Mouse (Mus musculus): Measurements from ENCODE around the gene Irf7. TPM values are rescaled to one million over a fixed set of nuclear protein-coding genes. Genes with fewer than 3 reads are reported as not detected.
A peak's percentile ranks its signal among the peaks of the same experiment; 100 is the strongest.

Gene Irf7
- total RNA-seq, 1 experiment, result 0.67 TPM

DNA sequence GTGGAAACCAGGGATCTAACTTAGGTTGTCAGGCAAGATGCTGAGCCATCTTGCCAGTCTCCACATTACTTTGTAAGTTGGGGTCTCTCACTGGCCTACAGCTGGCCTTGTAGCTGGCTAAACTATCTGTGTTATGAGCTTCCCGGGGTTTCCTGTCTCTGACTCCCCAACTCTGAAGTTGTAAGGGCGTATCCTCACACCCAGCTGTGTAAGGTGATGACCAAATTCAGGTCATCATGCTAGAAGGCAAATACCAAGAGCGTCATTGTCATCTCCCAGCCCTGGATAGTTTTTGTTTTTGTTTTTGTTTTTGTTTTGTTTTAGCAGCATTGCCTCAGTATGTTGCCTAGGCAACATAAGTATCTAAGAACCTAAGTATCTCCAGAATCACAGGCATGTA is 4.3 kb upstream of the Irf7 start:
- TF ChIP-seq CHD2 (IDR thresholded peaks at IDR 0.05; ENCODE audit: low read depth, low read length) (no peak), ZNF384 (IDR thresholded peaks at IDR 0.05; ENCODE audit: low read depth, low read length) (no peak), MAFK (IDR thresholded peaks at IDR 0.05; ENCODE audit: insufficient read depth, low read depth, low read length) (no peak), ZC3H11A (IDR thresholded peaks at IDR 0.05; ENCODE audit: borderline replicate concordance, low read depth, low read length) (no peak), HCFC1 (IDR thresholded peaks at IDR 0.05; ENCODE audit: borderline replicate concordance, insufficient read depth, low read length) (no peak)
- Histone ChIP-seq H3K36me3 (ENCODE audit: control insufficient read depth, insufficient read depth, low read length, poor library complexity, severe bottlenecking) (no peaks in the 10 kb centered on the region), H3K9ac (ENCODE audit: insufficient read depth, low read depth, low read length, poor library complexity, severe bottlenecking) (no peak overlapping the region), H3K4me3 (ENCODE audit: insufficient read depth in 1 of 2, low read depth in 1 of 2, low read length in 2 of 2, poor library complexity in 1 of 2, severe bottlenecking in 1 of 2) (no peak overlapping the region), H3K4me1 (ENCODE audit: control insufficient read depth in 2 of 2, insufficient read depth in 2 of 2, low read length in 2 of 2, poor library complexity in 1 of 2) (peaks cover 2 to 11% of the 10 kb centered on the region in 2 experiments; a peak in 2 of 4 replicates), H3K9me3 (ENCODE audit: control insufficient read depth, insufficient read depth, low read depth, low read length) (no peaks in the 10 kb centered on the region), H3K27ac (ENCODE audit: insufficient read depth, low read depth, low read length, poor library complexity, severe bottlenecking) (no peak overlapping the region)
- in situ Hi-C loops (cut with MboI; ENCODE audit: low sequenced_read_pairs in 2 of 2, unreplicated experiment in 2 of 2), result no loop called here
- no peak for DNase-seq (ENCODE audit: low read depth, low spot score)

DNA sequence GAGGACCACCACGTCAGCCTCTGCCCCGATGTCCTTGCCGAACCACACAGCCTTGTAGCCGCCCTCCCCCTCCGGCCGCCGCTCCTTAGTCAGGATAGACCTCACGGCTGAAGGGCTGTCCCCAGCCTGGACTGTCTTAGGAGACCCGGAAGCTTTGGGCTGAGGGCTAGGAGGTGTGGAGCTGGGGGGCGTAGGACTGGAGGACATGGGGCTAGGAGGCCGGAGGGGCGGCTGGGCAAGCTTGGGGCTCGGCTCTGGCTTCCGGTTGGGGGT is 2.9 kb upstream of the Irf7 start:
- H3K36me3 ChIP-seq (ENCODE audit: control insufficient read depth, insufficient read depth, low read length, poor library complexity, severe bottlenecking), result no peaks in the 10 kb centered on the region
- TF ChIP-seq ZNF384 (IDR thresholded peaks at IDR 0.05; ENCODE audit: low read depth, low read length) (no peak), MAFK (IDR thresholded peaks at IDR 0.05; ENCODE audit: insufficient read depth, low read depth, low read length) (no peak), CHD2 (IDR thresholded peaks at IDR 0.05; ENCODE audit: low read depth, low read length) (no peak), HCFC1 (IDR thresholded peaks at IDR 0.05; ENCODE audit: borderline replicate concordance, insufficient read depth, low read length) (no peak), ZC3H11A (IDR thresholded peaks at IDR 0.05; ENCODE audit: borderline replicate concordance, low read depth, low read length) (no peak)
- no peak for DNase-seq (ENCODE audit: low read depth, low spot score)
- in situ Hi-C loops (cut with MboI; ENCODE audit: low sequenced_read_pairs in 2 of 2, unreplicated experiment in 2 of 2), result no loop called here
- no peaks in the 10 kb centered on the region for H3K9me3 ChIP-seq (ENCODE audit: control insufficient read depth, insufficient read depth, low read depth, low read length)
- H3K27ac ChIP-seq (ENCODE audit: insufficient read depth, low read depth, low read length, poor library complexity, severe bottlenecking), result no peak overlapping the region
- no peak overlapping the region for H3K9ac ChIP-seq (ENCODE audit: insufficient read depth, low read depth, low read length, poor library complexity, severe bottlenecking)
- peak overlapping the region; percentile 4 to 49; a peak in 2 of 4 replicates for H3K4me3 ChIP-seq (ENCODE audit: insufficient read depth in 1 of 2, low read depth in 1 of 2, low read length in 2 of 2, poor library complexity in 1 of 2, severe bottlenecking in 1 of 2)
- peaks cover 2 to 13% of the 10 kb centered on the region in 2 experiments; a peak in 2 of 4 replicates for H3K4me1 ChIP-seq (ENCODE audit: control insufficient read depth in 2 of 2, insufficient read depth in 2 of 2, low read length in 2 of 2, poor library complexity in 1 of 2)

DNA sequence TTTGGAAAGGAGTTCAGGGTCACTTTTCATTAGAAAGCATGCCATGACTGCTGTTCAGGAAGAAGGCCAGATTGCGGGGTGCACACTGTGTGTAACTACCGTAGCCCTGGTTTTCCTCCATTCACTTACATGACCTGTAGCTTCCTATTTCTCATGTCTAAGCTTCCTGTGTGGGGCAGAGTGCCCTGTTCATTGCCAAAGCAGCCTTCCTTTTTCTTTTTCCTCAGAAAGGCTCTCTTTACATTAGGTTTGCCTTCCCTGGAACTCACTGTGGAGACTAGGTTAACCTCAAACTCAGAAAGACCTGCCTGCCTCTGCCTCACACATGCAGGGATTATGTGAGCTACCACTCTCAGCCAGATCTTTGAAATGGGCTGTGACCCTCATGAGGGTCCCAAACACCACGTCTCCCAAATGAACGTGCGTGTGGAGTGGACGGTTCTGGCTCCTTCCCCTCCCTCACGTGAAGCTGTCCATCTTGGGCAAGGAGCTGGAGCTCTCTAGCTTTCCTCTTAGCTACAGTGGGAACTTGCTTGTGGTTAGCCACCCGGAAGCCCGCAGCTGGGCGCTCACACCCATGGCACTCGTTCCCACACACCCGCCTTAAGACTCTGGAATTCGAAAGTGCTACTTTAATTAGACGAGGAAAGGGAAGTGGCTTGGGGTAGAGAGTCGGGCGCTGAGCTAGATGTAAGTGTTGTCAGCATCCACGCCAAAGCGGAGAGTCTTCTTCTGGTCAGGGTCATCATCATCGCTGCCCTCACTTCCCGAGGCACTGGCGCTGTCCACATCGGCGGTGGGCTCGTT is 2.4 kb upstream of the Irf7 start:
- in situ Hi-C loops (cut with MboI; ENCODE audit: low sequenced_read_pairs in 2 of 2, unreplicated experiment in 2 of 2), result no loop called here
- peak overlapping the region; percentile 4 to 49; a peak in 2 of 4 replicates for H3K4me3 ChIP-seq (ENCODE audit: insufficient read depth in 1 of 2, low read depth in 1 of 2, low read length in 2 of 2, poor library complexity in 1 of 2, severe bottlenecking in 1 of 2)
- H3K4me1 ChIP-seq (ENCODE audit: control insufficient read depth in 2 of 2, insufficient read depth in 2 of 2, low read length in 2 of 2, poor library complexity in 1 of 2), result peaks cover 2 to 14% of the 10 kb centered on the region in 2 experiments; a peak in 2 of 4 replicates
- peaks cover 4% of the 10 kb centered on the region for H3K36me3 ChIP-seq (ENCODE audit: control insufficient read depth, insufficient read depth, low read length, poor library complexity, severe bottlenecking)
- no peak for TF ChIP-seq MAFK (IDR thresholded peaks at IDR 0.05; ENCODE audit: insufficient read depth, low read depth, low read length)
- TF ChIP-seq ZC3H11A (IDR thresholded peaks at IDR 0.05; ENCODE audit: borderline replicate concordance, low read depth, low read length), result no peak
- no peak for TF ChIP-seq ZNF384 (IDR thresholded peaks at IDR 0.05; ENCODE audit: low read depth, low read length)
- TF ChIP-seq CHD2 (IDR thresholded peaks at IDR 0.05; ENCODE audit: low read depth, low read length), result no peak
- TF ChIP-seq HCFC1 (IDR thresholded peaks at IDR 0.05; ENCODE audit: borderline replicate concordance, insufficient read depth, low read length), result no peak
- H3K9ac ChIP-seq (ENCODE audit: insufficient read depth, low read depth, low read length, poor library complexity, severe bottlenecking), result no peak overlapping the region
- H3K27ac ChIP-seq (ENCODE audit: insufficient read depth, low read depth, low read length, poor library complexity, severe bottlenecking), result no peak overlapping the region
- DNase-seq (ENCODE audit: low read depth, low spot score), result no peak
- no peaks in the 10 kb centered on the region for H3K9me3 ChIP-seq (ENCODE audit: control insufficient read depth, insufficient read depth, low read depth, low read length)

DNA sequence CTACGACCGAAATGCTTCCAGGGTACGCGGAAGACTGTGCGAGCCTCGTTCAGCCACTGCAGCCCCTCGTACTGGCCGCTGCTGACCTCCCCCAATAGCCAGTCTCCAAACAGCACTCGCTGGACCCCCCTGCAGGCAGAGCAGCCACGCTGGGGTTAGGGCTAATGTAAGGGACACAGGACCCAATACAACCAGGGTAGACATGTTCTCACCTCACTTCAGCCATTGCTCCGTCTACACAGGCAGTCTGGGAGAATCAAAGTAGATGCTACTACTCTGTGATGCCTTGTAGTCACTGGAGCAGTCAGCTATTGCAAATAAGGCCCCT is 906 bp downstream of the Irf7 start:
- Histone ChIP-seq H3K9me3 (ENCODE audit: control insufficient read depth, insufficient read depth, low read depth, low read length) (no peaks in the 10 kb centered on the region), H3K4me1 (ENCODE audit: control insufficient read depth in 2 of 2, insufficient read depth in 2 of 2, low read length in 2 of 2, poor library complexity in 1 of 2) (peaks cover 2 to 19% of the 10 kb centered on the region in 2 experiments; a peak in 2 of 4 replicates), H3K9ac (ENCODE audit: insufficient read depth, low read depth, low read length, poor library complexity, severe bottlenecking) (no peak overlapping the region), H3K27ac (ENCODE audit: insufficient read depth, low read depth, low read length, poor library complexity, severe bottlenecking) (no peak overlapping the region), H3K36me3 (ENCODE audit: control insufficient read depth, insufficient read depth, low read length, poor library complexity, severe bottlenecking) (peaks cover 33% of the 10 kb centered on the region), H3K4me3 (ENCODE audit: insufficient read depth in 1 of 2, low read depth in 1 of 2, low read length in 2 of 2, poor library complexity in 1 of 2, severe bottlenecking in 1 of 2) (no peak overlapping the region)
- in situ Hi-C loops (cut with MboI; ENCODE audit: low sequenced_read_pairs in 2 of 2, unreplicated experiment in 2 of 2), result no loop called here
- TF ChIP-seq MAFK (IDR thresholded peaks at IDR 0.05; ENCODE audit: insufficient read depth, low read depth, low read length) (no peak), ZC3H11A (IDR thresholded peaks at IDR 0.05; ENCODE audit: borderline replicate concordance, low read depth, low read length) (no peak)
- no peak for DNase-seq (ENCODE audit: low read depth, low spot score)
